Mouse (Mus musculus) CH12.LX (cell line): ENCODE results near the gene Gas2l3.

Experiments
- CHD1 ChIP-seq: IDR thresholded peaks from 2 replicates; pipeline ENCODE4 v1.6.1; 2012; ENCODE audit warnings: low read depth, low read length, improper control_type of control experiment, inconsistent platforms
- CTCF ChIP-seq, 2 experiments: IDR thresholded peaks in 1 of 2; conservative IDR thresholded peaks in 1 of 2; 2 replicates each; pipeline ENCODE4 v1.5.1; 2011 to 2012; ENCODE audit warnings: low read depth in 2 of 2, low read length in 2 of 2, improper control_type of control experiment in 1 of 2, inconsistent platforms in 1 of 2, mild to moderate bottlenecking in 1 of 2, moderate library complexity in 1 of 2
- KAT2A ChIP-seq: IDR thresholded peaks from 2 replicates; pipeline ENCODE4 v1.6.1; 2012; ENCODE audit warnings: low read length, improper control_type of control experiment, inconsistent platforms; ENCODE audit not compliant: insufficient replicate concordance
- POLR2A ChIP-seq: IDR thresholded peaks from 2 replicates; pipeline ENCODE4 v1.6.1; 2011; ENCODE audit warnings: low read depth, mild to moderate bottlenecking, improper control_type of control experiment, low read length
- RAD21 ChIP-seq: IDR thresholded peaks from 2 replicates; pipeline ENCODE4 v1.6.1; 2011; ENCODE audit warnings: low read depth, mild to moderate bottlenecking, low read length, improper control_type of control experiment, moderate library complexity
- USF1 ChIP-seq: IDR thresholded peaks from 2 replicates; pipeline ENCODE4 v1.6.1; 2014; ENCODE audit warnings: low read depth, mild to moderate bottlenecking, inconsistent platforms, low read length, improper control_type of control experiment
- ZNF384 ChIP-seq: IDR thresholded peaks from 2 replicates; pipeline ENCODE4 v1.6.1; 2012; ENCODE audit warnings: low read depth, low read length, improper control_type of control experiment, inconsistent platforms

GRCm38 (mm10) chr10:89483113-89483512, 39.3 kb upstream of the Gas2l3 start:
- TF ChIP-seq CHD1, result no peak
- no peak for TF ChIP-seq KAT2A
- no peak for TF ChIP-seq CTCF (conservative IDR thresholded peaks at IDR 0.05 in 1 of 2, IDR thresholded peaks at IDR 0.05 in 1 of 2; ENCODE audit: low read depth in 2 of 2, low read length in 2 of 2)
- no peak for TF ChIP-seq POLR2A
- no peak for TF ChIP-seq USF1
- TF ChIP-seq ZNF384, result no peak
- no peak for TF ChIP-seq RAD21
